Mouse (Mus musculus) left cerebral cortex, postnatal 4 days (tissue): ENCODE data around the gene Hk1. TPM values are rescaled to one million over a fixed set of nuclear protein-coding genes. Genes with fewer than 3 reads are reported as not detected.

ENCODE experiments used
- DNase-seq: peaks from one replicate; pipeline ENCODE4 v3.0.0-alpha.2; 2022
- intact Hi-C: fragments of 180-260 bp; cut with DNase I; formaldehyde crosslinking; loops from one replicate; pipeline ENCODE4 v1.15.1; 2025
- total RNA-seq, 2 experiments: library from RNA; stranded (reverse); gene quantifications; 2 replicates each; pipeline ENCODE4 v1.2.3; 2021

Gene Hk1
- total RNA-seq, 2 experiments from 2014 or later: 239 to 253 TPM

- DNase-seq: no peak
- intact Hi-C loops: no loop called here
These were observed 100.0 kb downstream of the Hk1 start for GRCm38 (mm10) chr10:62279671-62280070.

- intact Hi-C loops: no loop called here
- no peak for DNase-seq
These were observed 100.6 kb downstream of the Hk1 start for GRCm38 (mm10) chr10:62279066-62279465.

- intact Hi-C loops: no loop called here
- no peak for DNase-seq
These were observed 102.0 kb downstream of the Hk1 start for GRCm38 (mm10) chr10:62277499-62278293.

- intact Hi-C loops: no loop called here
- peak; percentile 89 for DNase-seq
These were observed 104.5 kb downstream of the Hk1 start for GRCm38 (mm10) chr10:62275235-62275634.

GRCm38 (mm10) chr10:62269278-62269677 is 110.4 kb downstream of the Hk1 start:
- DNase-seq: no peak
- intact Hi-C loops: no loop called here

- intact Hi-C loops: no loop called here
- no peak for DNase-seq
These were observed 115.4 kb downstream of the Hk1 start for GRCm38 (mm10) chr10:62264299-62264698.

- peak; percentile 81 for DNase-seq
- intact Hi-C loops: no loop called here
These were observed 118.4 kb downstream of the Hk1 start for GRCm38 (mm10) chr10:62261115-62261886.

- no peak for DNase-seq
- intact Hi-C loops: no loop called here
These were observed 121.4 kb downstream of the Hk1 start for GRCm38 (mm10) chr10:62258298-62258697.

GRCm38 (mm10) chr10:62252496-62253235 is 127.0 kb downstream of the Hk1 start:
- intact Hi-C loops: no loop called here
- no peak for DNase-seq

GRCm38 (mm10) chr10:62252000-62252488 is 127.7 kb downstream of the Hk1 start, which contains the start of gene Tacr2:
Gene Tacr2 (plus strand): TSS chr10:62252438.
- intact Hi-C loops: no loop called here
- no peak for DNase-seq

GRCm38 (mm10) chr10:62247815-62248214 is 131.9 kb downstream of the Hk1 start:
- intact Hi-C loops: loop anchor here (10.0 kb wide), 1 partner anchor 143 kb away; no protein-coding TSS in a partner anchor
- DNase-seq: peak; percentile 19

- intact Hi-C loops: loop anchor here (10.0 kb wide), 1 partner anchor 142 kb away; no protein-coding TSS in a partner anchor
- peak; percentile 12 for DNase-seq
These were observed 132.6 kb downstream of the Hk1 start for GRCm38 (mm10) chr10:62247156-62247555.

- DNase-seq: no peak
- intact Hi-C loops: loop anchor here (10.0 kb wide), 1 partner anchor 139 kb away; no protein-coding TSS in a partner anchor
These were observed 135.6 kb downstream of the Hk1 start for GRCm38 (mm10) chr10:62244067-62244466.

- intact Hi-C loops: loop anchor here (2.0 to 10.0 kb wide), 2 partner anchors 56 to 138 kb away; no protein-coding TSS in a partner anchor
- DNase-seq: peak; percentile 38
These were observed 136.8 kb downstream of the Hk1 start for GRCm38 (mm10) chr10:62242896-62243295.

- intact Hi-C loops: loop anchor here (2.0 to 10.0 kb wide), 2 partner anchors 56 to 138 kb away; no protein-coding TSS in a partner anchor
- DNase-seq: no peak
These were observed 137.3 kb downstream of the Hk1 start for GRCm38 (mm10) chr10:62242358-62242757.

GRCm38 (mm10) chr10:62239270-62239669 is 140.4 kb downstream of the Hk1 start:
- intact Hi-C loops: no loop called here
- DNase-seq: no peak

- no peak for DNase-seq
- intact Hi-C loops: no loop called here
These were observed 141.0 kb downstream of the Hk1 start for GRCm38 (mm10) chr10:62238688-62239087.

- intact Hi-C loops: no loop called here
- DNase-seq: no peak
These were observed 142.5 kb downstream of the Hk1 start for GRCm38 (mm10) chr10:62237205-62237604.

- no peak for DNase-seq
- intact Hi-C loops: no loop called here
These were observed 143.5 kb downstream of the Hk1 start for GRCm38 (mm10) chr10:62236165-62236564.

GRCm38 (mm10) chr10:62231811-62232210 is 147.9 kb downstream of the Hk1 start:
- intact Hi-C loops: no loop called here
- no peak for DNase-seq

- no peak for DNase-seq
- intact Hi-C loops: no loop called here
These were observed 148.3 kb downstream of the Hk1 start for GRCm38 (mm10) chr10:62231395-62231732.
